Mouse (Mus musculus): ENCODE measurements around the gene Defb43.

The Defb43 gene

GRCm38 (mm10) chr14:63011471-63011870, at the start of gene Defb43:
Gene Defb43, plus strand, starts transcription at chr14:63011771.
- no peak for DNase-seq (ENCODE audit: low spot score in 2 of 2)

DNA sequence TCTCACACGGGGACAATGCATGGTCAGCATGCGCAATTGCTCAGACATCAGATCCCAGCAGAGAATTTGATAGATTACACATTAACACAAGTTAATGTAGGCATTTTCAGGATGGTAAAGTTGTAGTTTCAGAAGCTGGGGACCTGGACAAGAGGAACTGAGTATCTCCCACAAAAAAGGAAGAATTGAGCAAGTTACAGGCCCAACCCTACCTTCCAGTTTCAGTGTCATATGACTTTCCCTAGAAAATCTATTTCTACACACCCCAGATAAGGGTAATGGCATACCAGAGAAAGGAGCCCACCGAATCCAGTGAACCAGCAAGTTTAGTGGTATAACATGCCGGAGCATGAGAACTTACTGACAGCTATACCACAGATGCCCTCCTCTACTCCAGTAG, 47.9 kb upstream of the Defb43 start:
- no peak for DNase-seq (ENCODE audit: low spot score in 2 of 2)

DNA sequence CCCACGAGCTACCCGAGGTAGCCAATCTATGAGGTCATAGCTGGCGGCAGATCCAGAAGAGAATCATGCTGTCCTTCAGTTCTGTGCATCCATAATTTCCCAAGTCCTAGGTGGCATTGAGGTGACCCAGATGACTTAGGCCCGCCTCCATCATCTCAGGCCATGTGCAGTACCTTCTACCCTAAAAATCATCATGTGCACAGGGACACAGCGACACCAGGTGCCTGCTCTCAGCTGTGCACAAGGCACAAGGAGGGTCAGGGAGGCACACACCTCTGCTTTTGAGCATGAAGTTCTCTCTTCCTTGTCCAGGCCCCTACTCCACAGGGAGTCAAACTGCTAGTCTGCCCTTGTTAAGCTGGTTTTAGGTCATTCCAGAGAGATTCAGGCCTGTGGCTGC, 46.2 kb upstream of the Defb43 start:
- no peak for DNase-seq (ENCODE audit: low spot score in 2 of 2)

GRCm38 (mm10) chr14:62965811-62966520, 45.6 kb upstream of the Defb43 start:
- DNase-seq (ENCODE audit: low spot score in 2 of 2), result no peak

GRCm38 (mm10) chr14:62975046-62975445, 36.5 kb upstream of the Defb43 start:
- DNase-seq (ENCODE audit: low spot score in 2 of 2), result peak in 1 of 2 experiments; percentile 60

GRCm38 (mm10) chr14:62979815-62980214, 31.8 kb upstream of the Defb43 start:
- DNase-seq (ENCODE audit: low spot score in 2 of 2), result no peak

DNA sequence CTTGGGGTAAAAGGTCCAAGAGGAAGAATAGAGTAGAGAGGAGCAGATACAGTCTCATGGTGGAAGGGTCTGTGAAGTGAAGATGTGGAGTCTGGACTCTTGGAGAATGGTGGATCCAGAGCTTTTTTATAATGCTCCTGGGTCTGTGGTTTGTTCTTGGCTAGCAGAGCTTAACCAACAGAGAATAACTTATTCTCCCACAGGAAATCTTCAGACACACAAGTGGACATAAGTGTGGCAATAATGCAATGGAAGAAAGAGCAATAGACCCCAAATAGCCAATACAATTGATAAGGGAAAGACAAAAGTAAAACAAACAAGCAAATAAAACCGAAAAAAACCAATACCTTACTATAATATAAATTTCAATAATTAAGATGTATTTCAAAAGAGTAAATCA, 27.2 kb upstream of the Defb43 start, which contains the start of gene Defb48:
Gene Defb48, minus strand, starts transcription at position 101 of the 400 bp plus-strand sequence.
- DNase-seq (ENCODE audit: low spot score in 2 of 2), result no peak

GRCm38 (mm10) chr14:62991271-62991670, 20.3 kb upstream of the Defb43 start:
- no peak for DNase-seq (ENCODE audit: low spot score in 2 of 2)

- DNase-seq (ENCODE audit: low spot score in 2 of 2), result no peak
Measured at GRCm38 (mm10) chr14:62991849-62992510, 19.6 kb upstream of the Defb43 start.

- DNase-seq (ENCODE audit: low spot score in 2 of 2), result no peak
Measured at GRCm38 (mm10) chr14:62997777-62998176, 13.8 kb upstream of the Defb43 start, which contains the start of gene Defb47. Gene Defb47, plus strand, starts transcription at chr14:62998077.

DNA sequence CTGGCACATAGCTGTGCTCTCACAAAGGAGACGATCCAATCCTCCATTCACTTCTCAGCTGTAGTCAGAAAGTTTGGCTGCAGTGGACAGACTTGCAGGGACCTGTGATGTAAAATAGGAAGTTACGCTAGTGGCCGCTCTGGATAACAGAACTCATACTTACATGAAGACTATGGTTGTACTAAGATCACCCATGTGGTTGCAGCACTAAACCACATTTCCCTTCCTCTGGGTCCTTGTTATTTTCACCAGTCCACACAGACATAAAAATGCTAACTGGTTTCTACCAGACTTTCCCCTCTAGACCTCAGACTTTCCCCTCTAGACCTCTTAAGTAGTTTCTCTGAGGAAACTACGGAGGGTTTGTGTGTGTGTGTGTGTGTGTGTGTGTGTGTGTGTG, 12.6 kb upstream of the Defb43 start:
- no peak for DNase-seq (ENCODE audit: low spot score in 2 of 2)

GRCm38 (mm10) chr14:63002588-63002987, 9.0 kb upstream of the Defb43 start:
- no peak for DNase-seq (ENCODE audit: low spot score in 2 of 2)

- no peak for DNase-seq (ENCODE audit: low spot score in 2 of 2)
Measured at GRCm38 (mm10) chr14:63013082-63013481, 1.5 kb downstream of the Defb43 start.

GRCm38 (mm10) chr14:63014667-63015066, 3.1 kb downstream of the Defb43 start:
- no peak for DNase-seq (ENCODE audit: low spot score in 2 of 2)

GRCm38 (mm10) chr14:63020524-63021156, 9.1 kb downstream of the Defb43 start:
- DNase-seq (ENCODE audit: low spot score in 2 of 2), result peak; percentile 35 to 40

DNA sequence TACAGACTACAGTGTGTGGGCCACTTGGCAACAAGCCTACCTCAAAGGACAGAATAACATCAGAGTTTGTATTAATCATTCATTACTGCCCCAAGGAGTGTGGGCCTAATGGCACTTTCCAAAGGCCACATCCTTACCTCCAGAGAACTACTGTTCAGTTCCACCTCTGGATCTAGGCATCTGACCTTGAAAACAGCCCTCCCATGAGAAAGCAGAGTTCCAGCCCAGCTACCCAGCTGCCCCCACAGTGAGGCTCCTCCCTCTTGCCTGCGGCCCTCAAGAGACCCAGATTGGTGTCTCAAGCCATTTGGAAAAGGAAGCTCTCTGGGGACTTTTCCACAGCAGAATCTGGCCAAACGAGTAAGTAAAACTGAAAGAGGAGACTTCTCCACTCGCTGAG, 35.1 kb downstream of the Defb43 start, which contains the start of gene Defb42:
Gene Defb42, plus strand, starts transcription at position 301 of the 400 bp plus-strand sequence.
- no peak for DNase-seq (ENCODE audit: low spot score in 2 of 2)

GRCm38 (mm10) chr14:63049910-63050370, 38.4 kb downstream of the Defb43 start, which contains the start of gene Defb30:
Gene Defb30, minus strand, starts transcription at chr14:63049960.
- DNase-seq (ENCODE audit: low spot score in 2 of 2), result no peak

DNA sequence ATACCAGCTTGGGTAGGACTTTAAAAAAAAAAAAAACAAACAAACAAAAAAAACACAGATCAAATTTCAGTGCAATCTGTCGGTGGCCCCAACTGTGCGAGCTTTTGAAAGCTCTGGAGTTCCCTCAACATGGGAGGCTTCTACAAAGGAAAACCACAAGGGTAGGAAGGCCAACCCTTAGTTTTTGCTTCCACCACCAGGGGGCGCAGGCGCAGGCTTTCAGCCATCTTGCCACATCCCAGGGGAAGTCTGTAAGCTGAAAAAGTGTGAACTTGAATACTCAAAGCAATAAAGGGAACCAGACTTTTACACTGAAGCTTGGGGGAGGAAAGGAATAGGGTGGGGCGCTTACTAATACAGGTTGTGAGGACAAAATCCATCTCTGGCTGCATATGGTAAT, 39.2 kb downstream of the Defb43 start:
- DNase-seq (ENCODE audit: low spot score in 2 of 2), result peak in 1 of 2 experiments; percentile 40

GRCm38 (mm10) chr14:63054729-63055128, 43.2 kb downstream of the Defb43 start:
- peak; percentile 33 to 67 for DNase-seq (ENCODE audit: low spot score in 2 of 2)

- DNase-seq (ENCODE audit: low spot score in 2 of 2), result no peak
Measured at GRCm38 (mm10) chr14:63060361-63060760, 48.8 kb downstream of the Defb43 start.

DNA sequence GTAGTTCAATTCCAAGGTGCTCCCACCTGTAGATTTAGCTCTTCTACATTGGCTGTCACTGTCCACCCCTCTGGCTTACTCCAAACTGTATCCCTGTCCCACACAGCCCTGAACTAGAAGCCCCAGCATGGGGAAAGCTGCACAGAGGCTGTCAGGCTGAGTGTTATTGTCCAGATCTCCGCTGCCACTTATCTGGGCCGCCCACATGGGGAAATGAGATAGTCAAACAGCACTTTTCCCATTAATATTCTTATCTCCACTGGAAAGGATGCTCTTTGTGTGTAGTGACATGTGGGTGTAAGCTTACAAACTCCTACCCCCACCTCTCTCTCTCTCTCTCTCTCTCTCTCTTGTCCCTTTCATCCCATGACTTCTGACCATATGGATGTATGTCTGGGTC, 50.6 kb downstream of the Defb43 start:
- DNase-seq (ENCODE audit: low spot score in 2 of 2), result no peak

GRCm38 (mm10) chr14:63065391-63065790, 53.8 kb downstream of the Defb43 start:
- DNase-seq (ENCODE audit: low spot score in 2 of 2), result no peak

All from left cerebral cortex, adult 9 months (tissue).